Mouse (Mus musculus): ENCODE data around the gene Mettl23. TPM values are rescaled to one million over a fixed set of nuclear protein-coding genes. Genes with fewer than 3 reads are reported as not detected.
"Not testable (repeated sequence)": the region's sequence is repeated elsewhere in the genome, so short reads cannot be mapped to it uniquely, and the experiment has no call there.

Mettl23 gene
- polyA plus RNA-seq, 1 experiment: 80.7 TPM

DNA sequence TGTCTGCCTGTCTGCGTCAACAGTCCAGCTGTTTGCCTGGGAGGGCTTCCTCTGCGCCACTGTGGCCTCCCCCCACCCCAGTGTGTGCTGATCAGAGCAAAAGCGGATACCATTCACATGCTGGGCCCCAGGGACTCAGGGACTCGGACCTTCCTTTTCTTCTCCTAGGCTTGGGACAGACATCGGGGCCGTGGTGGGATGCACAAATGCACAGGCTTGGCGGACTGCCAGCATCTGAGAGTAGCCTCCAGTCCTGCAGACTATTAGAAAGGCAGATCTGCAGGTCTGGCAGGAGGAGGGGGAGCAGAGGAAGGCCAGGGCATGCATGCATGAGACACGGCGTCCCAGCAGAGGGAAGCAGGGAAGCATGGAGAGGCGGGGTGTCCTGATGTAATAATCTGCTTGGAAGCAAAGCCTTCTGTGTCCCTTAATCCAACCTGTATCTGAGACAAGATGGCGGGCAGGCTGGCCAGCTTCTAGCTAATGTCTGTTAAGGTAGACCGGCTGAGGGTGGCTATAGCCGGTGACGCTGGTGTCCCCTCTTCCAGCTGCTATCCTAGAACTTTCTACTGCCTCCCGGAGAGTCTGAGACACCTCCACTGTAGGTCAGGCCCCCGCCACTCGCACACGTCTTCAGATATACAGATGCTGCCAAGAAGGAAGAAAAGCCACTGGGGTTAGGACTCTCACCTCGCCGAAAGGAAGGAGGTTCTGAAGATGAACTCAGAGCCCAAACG is 30.1 kb upstream of the Mettl23 start:
- peaks cover 19% of the 10 kb centered on the region for H3K4me1 ChIP-seq (ENCODE audit: control insufficient read depth, insufficient read depth, insufficient read length, low read length)
- peak overlapping the region; percentile 16; the same call in 1 of the 2 replicates for H3K27ac ChIP-seq (replicated peaks; ENCODE audit: low read depth, low read length)
- H3K4me3 ChIP-seq (ENCODE audit: insufficient read depth, low read depth, low read length): no peak overlapping the region

GRCm38 (mm10) chr11:116813610-116814009 is 29.5 kb upstream of the Mettl23 start:
- Histone ChIP-seq H3K4me1 (ENCODE audit: control insufficient read depth, insufficient read depth, insufficient read length, low read length) (peaks cover 19% of the 10 kb centered on the region), H3K27ac (replicated peaks; ENCODE audit: low read depth, low read length) (peak overlapping the region; percentile 61), H3K4me3 (ENCODE audit: insufficient read depth, low read depth, low read length) (no peak overlapping the region)

DNA sequence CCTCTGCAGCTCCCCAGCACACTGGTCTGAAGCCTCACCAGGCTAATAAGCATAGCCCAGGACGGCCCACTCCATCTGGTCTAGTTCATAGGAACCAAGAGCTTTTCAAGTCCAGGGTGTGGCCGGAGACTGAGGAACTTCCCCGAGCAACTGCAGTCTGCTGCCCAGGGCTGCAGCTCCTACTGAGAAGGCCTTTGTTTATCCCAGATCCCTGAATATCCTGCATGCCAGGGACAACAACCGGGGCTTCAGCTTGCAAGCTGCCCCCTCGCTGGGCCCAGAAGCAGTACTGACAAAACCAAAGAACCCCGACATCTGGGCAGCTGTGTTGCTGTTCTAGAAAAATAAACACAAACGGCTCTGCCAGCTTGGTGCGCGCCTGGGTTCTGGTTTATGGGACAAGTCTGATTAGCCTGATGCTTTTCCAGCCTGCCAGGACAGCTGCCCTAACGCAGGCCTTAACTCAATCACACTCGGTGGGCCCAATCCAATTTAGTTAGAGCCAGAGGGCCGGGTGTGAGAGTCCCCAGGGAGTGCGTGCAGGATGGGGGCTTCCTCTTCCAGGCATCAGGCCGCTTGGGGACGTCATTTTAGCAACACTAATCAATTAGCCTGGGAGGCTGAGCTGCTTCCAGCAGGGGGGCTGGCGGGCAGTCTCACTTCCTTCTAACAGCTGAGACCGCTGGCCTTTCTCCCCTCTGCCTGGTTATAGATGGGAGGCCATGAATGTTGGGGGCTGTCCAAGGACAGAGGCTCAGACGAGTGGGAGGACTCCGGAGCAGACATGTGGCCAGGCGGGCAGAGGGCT is 28.8 kb upstream of the Mettl23 start:
- Histone ChIP-seq H3K27ac (replicated peaks; ENCODE audit: low read depth, low read length) (peak overlapping the region; percentile 61), H3K4me1 (ENCODE audit: control insufficient read depth, insufficient read depth, insufficient read length, low read length) (peaks cover 19% of the 10 kb centered on the region), H3K4me3 (ENCODE audit: insufficient read depth, low read depth, low read length) (no peak overlapping the region)

DNA sequence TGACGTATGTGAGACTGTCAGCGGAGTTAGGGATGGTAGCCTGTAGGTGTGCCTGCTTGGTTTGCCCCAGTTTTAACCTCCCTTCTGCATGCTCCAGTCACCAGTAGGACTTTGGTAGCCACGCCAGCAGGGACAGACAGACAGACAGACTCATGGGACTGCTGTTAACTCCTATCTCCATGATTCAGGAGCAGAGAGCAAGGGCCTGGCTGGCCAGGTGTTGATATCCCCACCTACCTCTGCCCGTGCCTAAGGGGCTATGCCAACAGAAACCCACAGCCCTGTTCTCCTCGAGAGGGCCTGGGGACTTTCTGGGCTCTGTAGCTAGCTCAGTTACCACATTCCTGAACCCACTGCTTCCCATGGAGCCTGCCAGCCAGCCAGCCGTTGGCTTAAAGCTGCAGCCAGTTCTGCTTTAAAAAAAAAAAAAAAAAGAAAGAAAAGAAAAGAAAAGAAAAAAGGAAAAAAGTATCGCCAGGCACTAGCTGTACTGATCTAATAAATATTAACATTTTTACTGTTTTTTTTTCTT is 28.1 kb upstream of the Mettl23 start:
- peaks cover 19% of the 10 kb centered on the region for H3K4me1 ChIP-seq (ENCODE audit: control insufficient read depth, insufficient read depth, insufficient read length, low read length)
- H3K4me3 ChIP-seq (ENCODE audit: insufficient read depth, low read depth, low read length): no peak overlapping the region
- H3K27ac ChIP-seq (replicated peaks; ENCODE audit: low read depth, low read length): peak overlapping the region; percentile 61

- Histone ChIP-seq H3K4me1 (ENCODE audit: control insufficient read depth, insufficient read depth, insufficient read length, low read length) (peaks cover 33% of the 10 kb centered on the region), H3K27ac (replicated peaks; ENCODE audit: low read depth, low read length) (peak overlapping the region; percentile 34), H3K4me3 (ENCODE audit: insufficient read depth, low read depth, low read length) (no peak overlapping the region)
These were observed 26.3 kb upstream of the Mettl23 start for GRCm38 (mm10) chr11:116816769-116817168.

DNA sequence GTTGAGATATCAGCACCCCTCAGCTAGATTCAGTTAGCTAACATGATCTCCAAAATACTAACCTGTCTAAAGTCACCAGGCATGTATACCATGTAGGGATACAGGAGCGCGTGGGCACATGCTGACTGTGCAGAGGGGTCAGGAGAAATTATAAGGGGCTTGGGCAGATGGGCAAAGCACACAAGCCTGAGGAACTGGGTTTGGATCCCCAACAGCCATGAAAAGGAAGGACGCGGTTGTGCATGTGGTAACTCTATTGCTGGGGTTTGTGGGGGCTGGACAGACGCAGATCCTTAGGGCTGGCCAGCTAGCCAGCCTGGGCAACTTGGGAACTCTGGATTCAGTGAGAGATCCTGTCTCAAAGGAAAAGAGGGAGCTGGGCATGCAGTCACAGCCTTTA is 25.5 kb upstream of the Mettl23 start:
- Histone ChIP-seq H3K27ac (replicated peaks; ENCODE audit: low read depth, low read length) (no peak overlapping the region), H3K4me1 (ENCODE audit: control insufficient read depth, insufficient read depth, insufficient read length, low read length) (peaks cover 33% of the 10 kb centered on the region), H3K4me3 (ENCODE audit: insufficient read depth, low read depth, low read length) (no peak overlapping the region)

DNA sequence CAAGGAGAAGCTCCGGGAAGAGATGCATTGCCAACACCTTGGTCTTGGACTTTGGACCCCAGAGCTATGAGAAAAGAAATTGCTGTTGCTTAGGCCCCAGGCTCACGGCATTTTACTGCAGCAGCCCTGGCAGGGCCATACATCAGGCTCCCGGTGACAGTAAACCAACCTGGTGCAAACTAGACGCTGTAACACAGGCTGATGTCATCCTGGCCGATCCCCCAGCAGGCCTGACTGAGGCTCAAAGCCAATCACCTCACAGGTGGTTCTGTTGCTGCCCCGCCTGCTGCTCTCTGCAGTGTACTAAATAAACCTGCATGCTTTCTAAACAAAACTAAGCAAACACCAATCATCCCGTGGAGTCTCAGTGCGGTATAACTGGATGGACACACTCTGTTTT is 24.4 kb upstream of the Mettl23 start:
- H3K4me3 ChIP-seq (ENCODE audit: insufficient read depth, low read depth, low read length): no peak overlapping the region
- peaks cover 27% of the 10 kb centered on the region for H3K4me1 ChIP-seq (ENCODE audit: control insufficient read depth, insufficient read depth, insufficient read length, low read length)
- H3K27ac ChIP-seq (replicated peaks; ENCODE audit: low read depth, low read length): no peak overlapping the region

DNA sequence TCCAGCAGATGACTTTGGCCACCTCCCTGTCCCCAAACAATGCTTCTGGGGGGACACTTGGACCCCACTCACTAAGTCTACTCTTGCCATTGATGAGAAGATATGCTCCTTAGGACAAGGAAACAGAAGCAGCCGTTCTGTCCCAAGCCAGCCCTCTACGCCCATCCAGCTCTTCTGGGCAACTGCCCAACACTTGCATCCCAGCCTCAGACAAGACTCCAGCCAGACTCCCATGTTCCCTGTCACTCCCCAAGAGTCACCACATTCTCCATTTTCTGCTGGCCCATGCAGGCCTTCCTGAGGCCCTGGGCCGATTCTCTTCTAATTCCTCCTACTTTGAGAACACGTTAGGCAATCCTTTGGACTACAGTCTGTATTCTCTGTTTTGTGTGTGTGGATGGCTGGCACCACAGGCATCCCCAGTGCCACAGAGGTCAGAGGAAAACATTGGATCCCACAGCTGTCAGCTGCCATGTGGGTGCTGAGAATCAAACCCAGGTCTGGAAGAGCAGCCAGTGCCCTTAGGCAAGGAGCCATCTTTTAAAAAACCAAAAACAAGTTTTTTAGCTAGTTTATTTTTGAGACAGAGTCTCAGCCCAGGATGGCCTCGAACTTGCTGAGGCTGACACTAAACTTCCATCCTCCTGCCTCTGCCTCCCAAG is 23.0 kb upstream of the Mettl23 start:
- peaks cover 18% of the 10 kb centered on the region for H3K4me1 ChIP-seq (ENCODE audit: control insufficient read depth, insufficient read depth, insufficient read length, low read length)
- no peak overlapping the region for H3K4me3 ChIP-seq (ENCODE audit: insufficient read depth, low read depth, low read length)
- H3K27ac ChIP-seq (replicated peaks; ENCODE audit: low read depth, low read length): peak overlapping the region; percentile 1; the same call in 1 of the 2 replicates

GRCm38 (mm10) chr11:116821057-116821940 is 21.8 kb upstream of the Mettl23 start:
- no peak overlapping the region for H3K4me3 ChIP-seq (ENCODE audit: insufficient read depth, low read depth, low read length)
- H3K27ac ChIP-seq (replicated peaks; ENCODE audit: low read depth, low read length): peak overlapping the region; percentile 10
- peaks cover 15% of the 10 kb centered on the region for H3K4me1 ChIP-seq (ENCODE audit: control insufficient read depth, insufficient read depth, insufficient read length, low read length)

- Histone ChIP-seq H3K27ac (replicated peaks; ENCODE audit: low read depth, low read length) (no peak overlapping the region), H3K4me3 (ENCODE audit: insufficient read depth, low read depth, low read length) (no peak overlapping the region), H3K4me1 (ENCODE audit: control insufficient read depth, insufficient read depth, insufficient read length, low read length) (peaks cover 17% of the 10 kb centered on the region)
These were observed 20.9 kb upstream of the Mettl23 start for GRCm38 (mm10) chr11:116822215-116822614.

DNA sequence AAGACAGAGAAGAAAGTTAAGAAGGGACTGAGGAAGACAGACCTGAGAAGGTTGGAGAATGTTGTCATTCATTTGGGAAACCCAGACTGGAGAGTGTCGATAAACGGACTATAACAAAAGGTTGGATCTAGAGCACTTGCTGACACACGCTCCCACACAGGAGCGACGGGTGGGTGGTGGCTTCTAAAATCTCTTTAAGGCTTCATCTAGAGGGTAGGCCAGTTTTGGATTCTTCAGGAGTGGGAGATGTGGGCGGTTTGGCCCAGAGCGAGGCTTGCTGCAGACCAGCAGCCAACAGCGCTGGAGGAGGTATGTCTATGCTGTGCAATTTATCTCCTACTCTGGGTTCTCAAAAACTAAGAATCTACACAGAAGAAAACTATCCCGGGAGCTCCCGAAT is 20.5 kb upstream of the Mettl23 start:
- H3K4me1 ChIP-seq (ENCODE audit: control insufficient read depth, insufficient read depth, insufficient read length, low read length): peaks cover 17% of the 10 kb centered on the region
- H3K27ac ChIP-seq (replicated peaks; ENCODE audit: low read depth, low read length): no peak overlapping the region
- H3K4me3 ChIP-seq (ENCODE audit: insufficient read depth, low read depth, low read length): no peak overlapping the region

DNA sequence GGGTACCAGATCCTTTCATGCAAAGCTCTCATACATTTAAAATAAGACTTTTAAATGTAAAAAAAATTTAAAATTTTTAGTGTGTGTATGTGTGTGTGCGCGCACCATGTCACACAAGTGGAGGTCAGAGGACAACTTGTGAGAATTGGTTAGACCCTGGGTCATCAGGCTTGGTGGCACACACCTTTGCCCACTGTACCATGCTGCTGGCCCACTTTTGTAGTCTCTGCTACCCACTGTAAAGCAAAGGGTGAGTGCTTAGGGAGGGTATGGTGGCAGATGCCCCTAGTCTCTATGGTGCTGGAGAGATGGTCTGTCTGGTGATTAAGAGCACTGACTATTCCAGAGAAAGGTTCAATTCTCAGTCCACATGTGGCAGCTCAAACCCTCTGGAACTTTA is 19.8 kb upstream of the Mettl23 start:
- no peak overlapping the region for H3K27ac ChIP-seq (replicated peaks; ENCODE audit: low read depth, low read length)
- H3K4me3 ChIP-seq (ENCODE audit: insufficient read depth, low read depth, low read length): no peak overlapping the region
- H3K4me1 ChIP-seq (ENCODE audit: control insufficient read depth, insufficient read depth, insufficient read length, low read length): peaks cover 17% of the 10 kb centered on the region

- H3K4me3 ChIP-seq (ENCODE audit: insufficient read depth, low read depth, low read length); H3K27ac ChIP-seq (replicated peaks; ENCODE audit: low read depth, low read length): not testable (repeated sequence)
- H3K4me1 ChIP-seq (ENCODE audit: control insufficient read depth, insufficient read depth, insufficient read length, low read length): peaks cover 17% of the 10 kb centered on the region
These were observed 19.2 kb upstream of the Mettl23 start for GRCm38 (mm10) chr11:116823885-116824284.

DNA sequence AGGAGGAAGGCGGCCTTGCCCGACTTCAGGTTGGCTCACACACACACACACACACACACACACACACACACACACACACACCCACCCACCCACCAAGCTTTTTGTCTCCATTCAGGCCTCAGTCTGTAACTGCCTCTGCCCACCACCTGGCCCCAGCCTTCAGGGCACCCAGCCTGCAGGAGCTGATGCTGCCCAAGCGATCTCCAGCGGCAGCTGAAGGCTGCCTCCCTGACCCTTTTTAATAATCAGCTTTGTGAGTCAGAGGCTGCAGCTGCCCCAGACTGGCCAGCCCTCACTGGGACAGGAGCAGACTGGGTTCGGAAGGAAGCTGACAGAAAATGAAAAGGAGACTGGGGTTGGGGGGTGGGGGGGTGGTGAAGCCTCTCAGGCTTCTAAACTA is 17.8 kb upstream of the Mettl23 start:
- Histone ChIP-seq H3K4me1 (ENCODE audit: control insufficient read depth, insufficient read depth, insufficient read length, low read length) (peaks cover 13% of the 10 kb centered on the region), H3K4me3 (ENCODE audit: insufficient read depth, low read depth, low read length) (peak overlapping the region; percentile 13; the same call in 1 of the 2 replicates)

More for the DNA sequence above, 17.8 kb upstream of the Mettl23 start:
- peak overlapping the region; percentile 32; the same call in 1 of the 2 replicates for H3K27ac ChIP-seq (replicated peaks; ENCODE audit: low read depth, low read length)
